Comparison of ENCODE assay signal across 1 mouse cellular context in genomic region chr17:34209680-34210079, GRCm38 (mm10).
TF ChIP-seq lines count a peak whose summit lies in the region.

No protein-coding gene starts in this region.

TF ChIP-seq in CH12.LX, 34 proteins besides CTCF, POLR2A, EP300 and RAD21:
- TF ChIP-seq JUND (conservative IDR thresholded peaks at IDR 0.05; ENCODE audit: low read depth, low read length), result no peak
- TF ChIP-seq MYC (IDR thresholded peaks at IDR 0.05; ENCODE audit: low read depth, low read length), result no peak
- no peak for TF ChIP-seq POLR2AphosphoS2 (IDR thresholded peaks at IDR 0.05; ENCODE audit: low read depth, low read length)
